Mouse (Mus musculus): ENCODE data around the gene Hist1h2ab. TPM values are rescaled to one million over a fixed set of nuclear protein-coding genes. Genes with fewer than 3 reads are reported as not detected.
"Not testable (repeated sequence)": the region's sequence is repeated elsewhere in the genome, so short reads cannot be mapped to it uniquely, and the experiment has no call there.

Gene Hist1h2ab
- polyA plus RNA-seq, 1 experiment, result not detected

DNA sequence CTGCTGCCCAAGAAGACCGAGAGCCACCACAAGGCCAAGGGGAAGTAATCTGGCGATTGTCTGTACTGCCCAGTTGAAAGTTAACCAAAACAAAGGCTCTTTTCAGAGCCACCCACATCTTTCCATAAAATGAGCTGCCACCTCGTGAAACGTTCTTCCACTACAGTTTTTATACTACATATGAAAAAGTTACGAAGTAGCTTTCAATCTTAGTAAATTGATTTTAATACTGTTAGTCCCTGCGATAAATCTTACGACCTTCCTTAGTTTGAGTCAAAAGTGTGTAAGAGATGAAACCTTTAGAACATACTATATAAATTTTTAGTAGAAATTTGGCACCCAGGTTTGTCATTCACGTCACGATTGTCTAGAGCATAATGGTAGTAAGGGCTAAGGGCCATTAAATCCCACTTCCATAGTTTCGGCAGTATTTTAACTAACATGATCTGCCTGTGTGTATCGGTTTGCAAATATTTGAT is 591 bp downstream of the Hist1h2ab start:
- H3K27me3 ChIP-seq (ENCODE audit: control insufficient read depth, insufficient read depth, low read length), result no peaks in the 10 kb centered on the region
- no peaks in the 10 kb centered on the region for H3K4me1 ChIP-seq (ENCODE audit: control insufficient read depth, insufficient read depth, low read length)
- DNase-seq, result no peak
- H3K27ac ChIP-seq (ENCODE audit: insufficient read depth, low read length), result no peak overlapping the region
- no peak overlapping the region for H3K4me3 ChIP-seq (replicated peaks; ENCODE audit: insufficient read depth, low read depth, low read length)
- TF ChIP-seq CTCF (IDR thresholded peaks at IDR 0.05; ENCODE audit: borderline replicate concordance, insufficient read depth, low read depth, low read length), result no peak
- no peak for TF ChIP-seq POLR2A (IDR thresholded peaks at IDR 0.05; ENCODE audit: borderline replicate concordance, insufficient read depth, low read length)
- 6% methylated on average over 11 of the region's 11 CpGs for WGBS

DNA sequence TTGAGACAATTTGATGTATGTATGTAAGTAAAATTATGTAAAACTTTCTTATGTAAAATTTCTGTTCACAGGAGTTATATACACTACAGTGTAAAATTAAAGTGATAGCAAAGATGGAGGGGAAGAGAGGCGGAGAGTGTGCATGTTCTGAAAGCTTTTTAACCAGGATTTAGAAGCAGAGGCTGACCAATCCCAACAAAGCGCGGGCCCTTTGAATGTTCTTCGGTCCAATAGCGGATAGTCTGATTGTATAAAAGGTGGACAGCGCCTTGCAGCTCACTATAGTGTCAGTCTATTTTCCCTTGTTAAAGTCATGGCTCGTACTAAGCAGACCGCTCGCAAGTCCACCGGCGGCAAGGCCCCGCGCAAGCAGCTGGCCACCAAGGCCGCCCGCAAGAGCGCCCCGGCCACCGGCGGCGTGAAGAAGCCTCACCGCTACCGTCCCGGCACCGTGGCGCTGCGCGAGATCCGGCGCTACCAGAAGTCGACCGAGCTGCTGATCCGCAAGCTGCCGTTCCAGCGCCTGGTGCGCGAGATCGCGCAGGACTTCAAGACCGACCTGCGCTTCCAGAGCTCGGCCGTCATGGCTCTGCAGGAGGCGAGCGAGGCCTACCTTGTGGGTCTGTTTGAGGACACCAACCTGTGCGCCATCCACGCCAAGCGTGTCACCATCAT is 1.3 kb downstream of the Hist1h2ab start, which contains the start of gene Hist1h3b:
Hist1h3b (plus strand) TSS at position 201 of the 675 bp plus-strand sequence.
- 3% methylated on average over 22 of the region's 47 CpGs for WGBS
- not testable (repeated sequence) for H3K4me3 ChIP-seq (replicated peaks; ENCODE audit: insufficient read depth, low read depth, low read length)
- peak; percentile 72 to 73 for DNase-seq

DNA sequence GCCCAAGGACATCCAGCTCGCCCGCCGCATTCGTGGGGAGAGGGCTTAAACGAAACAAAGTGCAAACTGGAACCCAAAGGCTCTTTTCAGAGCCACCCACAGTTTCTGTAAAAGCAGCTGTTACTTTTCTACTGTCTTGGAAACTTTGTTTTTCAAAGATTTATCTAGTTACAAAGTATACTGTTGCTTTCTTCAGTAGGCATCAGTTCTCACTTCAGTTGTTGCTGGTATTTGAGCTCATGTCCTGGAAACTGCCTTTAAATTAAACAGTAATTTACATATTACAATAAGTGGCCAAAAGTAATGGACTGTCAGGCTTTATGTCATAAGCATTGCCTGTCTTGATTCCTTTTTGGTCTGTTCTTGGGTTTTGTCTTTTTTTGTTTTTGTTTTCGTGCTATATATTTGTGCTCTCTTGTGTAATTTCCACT is 1.8 kb downstream of the Hist1h2ab start:
- no peak overlapping the region for H3K27ac ChIP-seq (ENCODE audit: insufficient read depth, low read length)
- no peak for TF ChIP-seq CTCF (IDR thresholded peaks at IDR 0.05; ENCODE audit: borderline replicate concordance, insufficient read depth, low read depth, low read length)
- TF ChIP-seq POLR2A (IDR thresholded peaks at IDR 0.05; ENCODE audit: borderline replicate concordance, insufficient read depth, low read length), result no peak
- WGBS, result 15% methylated on average over 6 of the region's 6 CpGs
- DNase-seq, result no peak
- no peaks in the 10 kb centered on the region for H3K4me1 ChIP-seq (ENCODE audit: control insufficient read depth, insufficient read depth, low read length)
- no peaks in the 10 kb centered on the region for H3K27me3 ChIP-seq (ENCODE audit: control insufficient read depth, insufficient read depth, low read length)
- no peak overlapping the region for H3K4me3 ChIP-seq (replicated peaks; ENCODE audit: insufficient read depth, low read depth, low read length)

More for the DNA sequence above, 1.3 kb downstream of the Hist1h2ab start, which contains the start of gene Hist1h3b:
- 0 out of 2 replicates have a peak within 1 kb of the TSS, but pooled peaks have one; percentile 23 for H3K27ac ChIP-seq (ENCODE audit: insufficient read depth, low read length)
- not testable (repeated sequence) for H3K27me3 ChIP-seq (ENCODE audit: control insufficient read depth, insufficient read depth, low read length); H3K4me1 ChIP-seq (ENCODE audit: control insufficient read depth, insufficient read depth, low read length)

DNA sequence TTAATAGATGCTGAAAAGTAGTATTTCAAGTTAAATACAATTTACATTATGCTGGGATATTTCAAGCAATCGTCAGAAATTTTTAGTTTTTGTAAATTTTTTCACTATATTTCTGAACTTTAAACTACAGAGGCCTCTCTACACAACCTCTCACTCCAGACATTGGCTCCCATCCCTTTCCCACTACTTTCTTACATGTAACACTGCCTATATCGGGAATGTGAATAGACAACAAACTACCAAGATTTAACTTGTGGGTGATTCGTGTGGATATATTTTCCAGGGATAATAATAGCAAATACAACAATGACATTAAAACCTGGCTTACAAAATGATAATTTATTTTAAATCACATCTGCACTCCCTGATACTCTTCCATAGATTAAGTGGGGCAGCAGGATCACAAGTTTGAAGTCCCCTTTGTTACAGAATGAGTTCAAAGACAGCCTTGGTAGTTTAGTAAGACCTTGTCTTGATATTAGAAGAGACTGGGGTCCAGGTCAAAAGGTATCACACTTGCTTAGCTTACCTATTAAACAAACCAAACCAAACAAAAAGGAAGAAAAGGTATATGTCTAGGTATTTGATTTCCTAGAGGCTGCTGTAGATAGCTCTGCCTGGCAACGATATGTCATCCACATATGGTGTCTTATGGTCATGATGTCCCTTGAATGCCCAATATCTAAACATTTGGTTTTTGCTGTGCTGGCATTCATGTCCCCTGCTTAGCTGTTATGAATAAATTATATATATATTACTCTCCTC is 2.6 kb downstream of the Hist1h2ab start:
- WGBS, result 65% methylated on average over 4 of the region's 4 CpGs
- Histone ChIP-seq H3K27ac (ENCODE audit: insufficient read depth, low read length) (no peak overlapping the region), H3K4me1 (ENCODE audit: control insufficient read depth, insufficient read depth, low read length) (no peaks in the 10 kb centered on the region), H3K4me3 (replicated peaks; ENCODE audit: insufficient read depth, low read depth, low read length) (no peak overlapping the region), H3K27me3 (ENCODE audit: control insufficient read depth, insufficient read depth, low read length) (no peaks in the 10 kb centered on the region)
- no peak for DNase-seq
- TF ChIP-seq POLR2A (IDR thresholded peaks at IDR 0.05; ENCODE audit: borderline replicate concordance, insufficient read depth, low read length), result no peak
- no peak for TF ChIP-seq CTCF (IDR thresholded peaks at IDR 0.05; ENCODE audit: borderline replicate concordance, insufficient read depth, low read depth, low read length)

DNA sequence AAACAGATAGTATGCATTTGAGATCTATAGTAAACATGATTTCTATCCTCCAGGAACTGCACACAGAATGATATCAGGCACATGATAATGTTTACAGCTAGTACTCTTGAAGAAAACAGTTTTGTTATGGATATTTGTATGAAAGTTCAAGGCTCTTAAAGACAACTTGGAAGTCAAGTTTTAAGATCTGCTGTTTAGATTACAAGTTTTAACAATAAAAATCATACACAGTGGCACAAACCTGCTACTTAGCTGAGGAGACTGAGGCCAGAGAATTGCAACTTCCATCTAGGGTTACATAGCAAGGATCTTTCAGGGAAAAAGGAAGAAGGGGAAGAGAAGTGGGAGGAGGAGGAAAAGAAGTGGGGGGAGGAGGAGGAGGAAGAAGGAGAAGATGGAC is 4.1 kb downstream of the Hist1h2ab start:
- Histone ChIP-seq H3K4me3 (replicated peaks; ENCODE audit: insufficient read depth, low read depth, low read length) (no peak overlapping the region), H3K4me1 (ENCODE audit: control insufficient read depth, insufficient read depth, low read length) (no peaks in the 10 kb centered on the region), H3K27me3 (ENCODE audit: control insufficient read depth, insufficient read depth, low read length) (no peaks in the 10 kb centered on the region), H3K27ac (ENCODE audit: insufficient read depth, low read length) (no peak overlapping the region)
- TF ChIP-seq POLR2A (IDR thresholded peaks at IDR 0.05; ENCODE audit: borderline replicate concordance, insufficient read depth, low read length) (no peak), CTCF (IDR thresholded peaks at IDR 0.05; ENCODE audit: borderline replicate concordance, insufficient read depth, low read depth, low read length) (no peak)
- DNase-seq, result no peak

DNA sequence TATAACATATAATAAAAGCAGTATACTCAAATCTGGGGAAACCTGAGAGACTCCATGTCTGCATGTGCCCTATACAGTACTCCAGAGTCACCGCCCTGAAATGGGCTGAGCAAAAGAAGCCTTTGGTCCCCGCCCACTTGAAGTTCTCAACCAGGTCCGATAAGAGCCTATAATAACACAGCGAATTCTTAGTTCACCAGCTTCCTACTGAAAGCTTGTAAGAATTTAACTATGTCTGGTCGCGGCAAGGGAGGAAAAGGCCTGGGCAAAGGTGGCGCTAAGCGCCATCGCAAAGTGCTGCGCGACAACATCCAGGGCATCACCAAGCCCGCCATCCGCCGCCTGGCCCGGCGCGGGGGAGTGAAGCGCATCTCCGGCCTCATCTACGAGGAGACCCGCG is 5.9 kb downstream of the Hist1h2ab start, which contains the start of gene Hist1h4b:
Hist1h4b (plus strand) TSS at position 224 of the 400 bp plus-strand sequence.
- no peaks in the 10 kb centered on the region for H3K4me1 ChIP-seq (ENCODE audit: control insufficient read depth, insufficient read depth, low read length)
- no peaks in the 10 kb centered on the region for H3K27me3 ChIP-seq (ENCODE audit: control insufficient read depth, insufficient read depth, low read length)
- peak within 1 kb of the TSS; percentile 37 for H3K4me3 ChIP-seq (replicated peaks; ENCODE audit: insufficient read depth, low read depth, low read length)
- peak; percentile 84 to 90 for DNase-seq
- TF ChIP-seq POLR2A (IDR thresholded peaks at IDR 0.05; ENCODE audit: borderline replicate concordance, insufficient read depth, low read length) (peak; percentile 77; the same call in 1 of the 2 replicates), CTCF (IDR thresholded peaks at IDR 0.05; ENCODE audit: borderline replicate concordance, insufficient read depth, low read depth, low read length) (no peak)
- peak within 1 kb of the TSS; percentile 42 for H3K27ac ChIP-seq (ENCODE audit: insufficient read depth, low read length)
- WGBS, result 0% methylated on average over 19 of the region's 22 CpGs

DNA sequence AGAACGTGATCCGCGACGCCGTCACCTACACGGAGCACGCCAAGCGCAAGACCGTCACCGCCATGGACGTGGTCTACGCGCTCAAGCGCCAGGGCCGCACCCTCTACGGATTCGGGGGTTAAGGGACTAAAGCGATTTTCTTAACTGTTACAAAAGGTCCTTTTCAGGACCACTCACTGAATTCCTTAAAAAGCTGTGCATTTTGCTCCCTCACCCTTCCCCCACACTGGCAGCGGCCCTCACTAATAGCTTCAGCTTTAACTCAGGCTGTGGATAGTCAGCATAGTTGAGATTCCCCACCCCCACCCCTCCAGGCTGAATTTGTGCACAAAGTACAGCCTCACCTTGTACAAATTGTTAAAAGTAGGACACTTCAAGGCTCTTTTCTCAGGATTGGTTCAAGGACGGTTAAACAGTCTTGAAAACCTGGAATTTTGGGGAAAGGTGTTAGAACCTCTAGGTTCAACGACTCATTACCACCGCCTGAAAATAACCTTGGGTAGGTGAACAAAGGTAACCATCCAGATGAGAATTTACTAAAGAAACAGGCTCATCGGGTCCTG is 6.4 kb downstream of the Hist1h2ab start:
- peak in 1 of 2 experiments; percentile 29 for DNase-seq
- H3K4me1 ChIP-seq (ENCODE audit: control insufficient read depth, insufficient read depth, low read length), result no peaks in the 10 kb centered on the region
- no peaks in the 10 kb centered on the region for H3K27me3 ChIP-seq (ENCODE audit: control insufficient read depth, insufficient read depth, low read length)
- no peak for TF ChIP-seq POLR2A (IDR thresholded peaks at IDR 0.05; ENCODE audit: borderline replicate concordance, insufficient read depth, low read length)
- no peak for TF ChIP-seq CTCF (IDR thresholded peaks at IDR 0.05; ENCODE audit: borderline replicate concordance, insufficient read depth, low read depth, low read length)
- H3K27ac ChIP-seq (ENCODE audit: insufficient read depth, low read length), result peak overlapping the region; percentile 42
- H3K4me3 ChIP-seq (replicated peaks; ENCODE audit: insufficient read depth, low read depth, low read length), result peak overlapping the region; percentile 23
- 3% methylated on average over 18 of the region's 23 CpGs for WGBS

All from cerebellum, adult 2 months (tissue).